Mouse (Mus musculus): ENCODE measurements around the gene Zfp341.

The Zfp341 gene

GRCm38 (mm10) chr2:154633876-154634644 is 21.0 kb downstream of the Zfp341 start:
- no peak for DNase-seq (ENCODE audit: low spot score in 2 of 2)

GRCm38 (mm10) chr2:154635826-154636225 is 22.7 kb downstream of the Zfp341 start:
- DNase-seq (ENCODE audit: low spot score in 2 of 2): no peak

- no peak for DNase-seq (ENCODE audit: low spot score in 2 of 2)
Measured at GRCm38 (mm10) chr2:154638521-154638920, 25.4 kb downstream of the Zfp341 start.

- DNase-seq (ENCODE audit: low spot score in 2 of 2): no peak
Measured at GRCm38 (mm10) chr2:154639115-154639514, 26.0 kb downstream of the Zfp341 start.

- DNase-seq (ENCODE audit: low spot score in 2 of 2): no peak
Measured at GRCm38 (mm10) chr2:154641176-154641575, 28.1 kb downstream of the Zfp341 start.

GRCm38 (mm10) chr2:154642005-154642459 is 28.9 kb downstream of the Zfp341 start:
- no peak for DNase-seq (ENCODE audit: low spot score in 2 of 2)

- no peak for DNase-seq (ENCODE audit: low spot score in 2 of 2)
Measured at GRCm38 (mm10) chr2:154642712-154643385, 29.8 kb downstream of the Zfp341 start.

GRCm38 (mm10) chr2:154646634-154647033 is 33.5 kb downstream of the Zfp341 start:
- DNase-seq (ENCODE audit: low spot score in 2 of 2): no peak

- no peak for DNase-seq (ENCODE audit: low spot score in 2 of 2)
Measured at GRCm38 (mm10) chr2:154648086-154648485, 35.0 kb downstream of the Zfp341 start.

- no peak for DNase-seq (ENCODE audit: low spot score in 2 of 2)
Measured at GRCm38 (mm10) chr2:154650404-154650803, 37.3 kb downstream of the Zfp341 start.

GRCm38 (mm10) chr2:154651363-154651762 is 38.3 kb downstream of the Zfp341 start, which contains the start of gene Chmp4b:
TSS of gene Chmp4b (plus strand) at chr2:154651705.
- no peak for DNase-seq (ENCODE audit: low spot score in 2 of 2)

- DNase-seq (ENCODE audit: low spot score in 2 of 2): no peak
Measured at GRCm38 (mm10) chr2:154654976-154655375, 41.9 kb downstream of the Zfp341 start.

- no peak for DNase-seq (ENCODE audit: low spot score in 2 of 2)
Measured at GRCm38 (mm10) chr2:154655878-154656414, 42.8 kb downstream of the Zfp341 start.

GRCm38 (mm10) chr2:154656710-154657485 is 43.8 kb downstream of the Zfp341 start:
- peak; percentile 94 to 97 for DNase-seq (ENCODE audit: low spot score in 2 of 2)

GRCm38 (mm10) chr2:154657486-154658237 is 44.6 kb downstream of the Zfp341 start:
- peak; percentile 18 to 31 for DNase-seq (ENCODE audit: low spot score in 2 of 2)

- DNase-seq (ENCODE audit: low spot score in 2 of 2): no peak
Measured at GRCm38 (mm10) chr2:154659070-154659469, 46.0 kb downstream of the Zfp341 start.

- no peak for DNase-seq (ENCODE audit: low spot score in 2 of 2)
Measured at GRCm38 (mm10) chr2:154659531-154660074, 46.5 kb downstream of the Zfp341 start.

GRCm38 (mm10) chr2:154668680-154669079 is 55.6 kb downstream of the Zfp341 start:
- DNase-seq (ENCODE audit: low spot score in 2 of 2): no peak

GRCm38 (mm10) chr2:154670106-154670505 is 57.0 kb downstream of the Zfp341 start:
- DNase-seq (ENCODE audit: low spot score in 2 of 2): no peak

GRCm38 (mm10) chr2:154670741-154671140 is 57.6 kb downstream of the Zfp341 start:
- DNase-seq (ENCODE audit: low spot score in 2 of 2): no peak

- no peak for DNase-seq (ENCODE audit: low spot score in 2 of 2)
Measured at GRCm38 (mm10) chr2:154674008-154674407, 60.9 kb downstream of the Zfp341 start.

Data from thymus, postnatal 10 days (tissue).